Mouse (Mus musculus): ENCODE measurements at regions not wholly inside any gene's neighbourhood (a gene's known extent, or its start where the extent isn't known, plus 50 kb on each side); places are given as distances from the start of the nearest gene placed in this dataset.
"Not testable (repeated sequence)": the region's sequence is repeated elsewhere in the genome, so short reads cannot be mapped to it uniquely, and the experiment has no call there.

- H3K9ac ChIP-seq (ENCODE audit: low read depth, low read length): no peak overlapping the region
- H3K4me1 ChIP-seq (replicated peaks; ENCODE audit: insufficient read depth, low read length): no peaks in the 10 kb centered on the region
- peak; percentile 11 for DNase-seq (ENCODE audit: low spot score)
- no peaks in the 10 kb centered on the region for H3K27me3 ChIP-seq (ENCODE audit: insufficient read depth, low read length)
- H3K4me2 ChIP-seq (ENCODE audit: low read length): no peak overlapping the region
- 67% methylated on average over 1 of the region's 1 CpGs for WGBS
- H3K9me3 ChIP-seq (replicated peaks; ENCODE audit: low read length): no peaks in the 10 kb centered on the region
- no peaks in the 10 kb centered on the region for H3K36me3 ChIP-seq (ENCODE audit: insufficient read depth, low read length)
- ATAC-seq (replicated peaks; ENCODE audit: low FRiP score, low read depth): 0 out of 2 replicates have a peak, but pooled peaks have one; percentile 69
- no peak overlapping the region for H3K4me3 ChIP-seq (replicated peaks; ENCODE audit: low read depth, low read length)
- TF ChIP-seq CTCF (IDR thresholded peaks at IDR 0.05; ENCODE audit: low read depth): no peak
- no peak overlapping the region for H3K27ac ChIP-seq
These were observed 181.8 kb downstream of the Hnmt start for GRCm38 (mm10) chr2:23867419-23867818.

- Histone ChIP-seq H3K4me2 (ENCODE audit: low read length) (no peak overlapping the region), H3K9ac (ENCODE audit: low read depth, low read length) (no peak overlapping the region), H3K9me3 (replicated peaks; ENCODE audit: low read length) (no peaks in the 10 kb centered on the region), H3K27ac (no peak overlapping the region), H3K4me1 (replicated peaks; ENCODE audit: insufficient read depth, low read length) (no peaks in the 10 kb centered on the region), H3K36me3 (ENCODE audit: insufficient read depth, low read length) (no peaks in the 10 kb centered on the region), H3K27me3 (ENCODE audit: insufficient read depth, low read length) (no peaks in the 10 kb centered on the region), H3K4me3 (replicated peaks; ENCODE audit: low read depth, low read length) (no peak overlapping the region)
- TF ChIP-seq CTCF (IDR thresholded peaks at IDR 0.05; ENCODE audit: low read depth): no peak
- no peak for DNase-seq (ENCODE audit: low spot score)
- WGBS: 80% methylated on average over 8 of the region's 8 CpGs
- ATAC-seq (replicated peaks; ENCODE audit: low FRiP score, low read depth): no peak
These were observed 182.9 kb downstream of the Hnmt start for GRCm38 (mm10) chr2:23866326-23866725.

- not testable (repeated sequence) for DNase-seq (ENCODE audit: low spot score); H3K27ac ChIP-seq; H3K9ac ChIP-seq (ENCODE audit: low read depth, low read length); H3K4me2 ChIP-seq (ENCODE audit: low read length); H3K4me1 ChIP-seq (replicated peaks; ENCODE audit: insufficient read depth, low read length); H3K27me3 ChIP-seq (ENCODE audit: insufficient read depth, low read length); H3K36me3 ChIP-seq (ENCODE audit: insufficient read depth, low read length); ATAC-seq (replicated peaks; ENCODE audit: low FRiP score, low read depth); H3K4me3 ChIP-seq (replicated peaks; ENCODE audit: low read depth, low read length); H3K9me3 ChIP-seq (replicated peaks; ENCODE audit: low read length)
- 75% methylated on average over 3 of the region's 3 CpGs for WGBS
These were observed 186.9 kb downstream of the Hnmt start for GRCm38 (mm10) chr2:23862277-23862676.
